Mouse (Mus musculus) layer of hippocampus, adult 8-10 months (tissue): ENCODE results near the gene Hoxc9. TPM values are rescaled to one million over a fixed set of nuclear protein-coding genes. Genes with fewer than 3 reads are reported as not detected.

ENCODE experiments used
- DNase-seq, 2 experiments: peaks; one replicate each; pipeline ENCODE4 v3.0.0; 2022; ENCODE audit warnings: low spot score in 2 of 2
- total RNA-seq, 4 experiments: library from RNA; stranded (reverse); gene quantifications; 2 replicates each; pipeline ENCODE4 v1.2.4; 2022

Gene Hoxc9
- total RNA-seq, 4 experiments from 2014 or later: not detected

- no peak for DNase-seq
Observed at GRCm38 (mm10) chr15:102998608-102999182, 22.5 kb downstream of the Hoxc9 start.

GRCm38 (mm10) chr15:102999183-102999831, 23.1 kb downstream of the Hoxc9 start:
- DNase-seq: no peak

GRCm38 (mm10) chr15:102999955-103000354, 23.7 kb downstream of the Hoxc9 start:
- no peak for DNase-seq

GRCm38 (mm10) chr15:103000501-103000901, 24.3 kb downstream of the Hoxc9 start:
- DNase-seq: no peak

- DNase-seq: no peak
Observed at GRCm38 (mm10) chr15:103001370-103001769, 25.1 kb downstream of the Hoxc9 start.

GRCm38 (mm10) chr15:103002156-103002555, 25.9 kb downstream of the Hoxc9 start:
- no peak for DNase-seq

- no peak for DNase-seq
Observed at GRCm38 (mm10) chr15:103002821-103003448, 26.7 kb downstream of the Hoxc9 start.

- DNase-seq: no peak
Observed at GRCm38 (mm10) chr15:103005308-103005707, 29.1 kb downstream of the Hoxc9 start.

GRCm38 (mm10) chr15:103005797-103006196, 29.6 kb downstream of the Hoxc9 start:
- DNase-seq: no peak

GRCm38 (mm10) chr15:103006326-103006725, 30.1 kb downstream of the Hoxc9 start:
- no peak for DNase-seq

GRCm38 (mm10) chr15:103009265-103010111, 33.2 kb downstream of the Hoxc9 start:
- DNase-seq: no peak

- no peak for DNase-seq
Observed at GRCm38 (mm10) chr15:103010112-103010846, 34.0 kb downstream of the Hoxc9 start.

GRCm38 (mm10) chr15:103010847-103011555, 34.8 kb downstream of the Hoxc9 start:
- no peak for DNase-seq

- no peak for DNase-seq
Observed at GRCm38 (mm10) chr15:103011928-103012486, 35.8 kb downstream of the Hoxc9 start.

GRCm38 (mm10) chr15:103013238-103013984, 37.2 kb downstream of the Hoxc9 start:
- peak in 1 of 2 experiments; percentile 32 for DNase-seq

GRCm38 (mm10) chr15:103014166-103015008, 38.1 kb downstream of the Hoxc9 start:
- DNase-seq: no peak

- no peak for DNase-seq
Observed at GRCm38 (mm10) chr15:103015009-103015399, 38.8 kb downstream of the Hoxc9 start.

GRCm38 (mm10) chr15:103015406-103016166, 39.3 kb downstream of the Hoxc9 start:
- no peak for DNase-seq
